Mouse (Mus musculus) layer of hippocampus, postnatal 10 days (tissue): ENCODE data around the gene Ppcdc. TPM values are rescaled to one million over a fixed set of nuclear protein-coding genes. Genes with fewer than 3 reads are reported as not detected.

Experiments
- DNase-seq, 2 experiments: peaks; one replicate each; pipeline ENCODE4 v3.0.0; 2021; ENCODE audit warnings: low spot score in 2 of 2
- total RNA-seq, 2 experiments: library from RNA; stranded (reverse); gene quantifications; 2 replicates each; pipeline ENCODE4 v1.2.3; 2021

The Ppcdc gene
- total RNA-seq, 2 experiments from 2014 or later = 14.2 to 15.5 TPM

- no peak for DNase-seq
Measured at GRCm38 (mm10) chr9:57360999-57361398, 78.9 kb downstream of the Ppcdc start.

GRCm38 (mm10) chr9:57354377-57355183 lies 85.3 kb downstream of the Ppcdc start:
- DNase-seq = no peak

GRCm38 (mm10) chr9:57351277-57351676 lies 88.6 kb downstream of the Ppcdc start:
- DNase-seq = no peak

GRCm38 (mm10) chr9:57345902-57346301 lies 94.0 kb downstream of the Ppcdc start:
- DNase-seq = no peak

- no peak for DNase-seq
Measured at GRCm38 (mm10) chr9:57343752-57344151, 96.2 kb downstream of the Ppcdc start.

- no peak for DNase-seq
Measured at GRCm38 (mm10) chr9:57342906-57343474, 96.9 kb downstream of the Ppcdc start.

GRCm38 (mm10) chr9:57342186-57342585 lies 97.7 kb downstream of the Ppcdc start:
- DNase-seq = no peak

- no peak for DNase-seq
Measured at GRCm38 (mm10) chr9:57340361-57340760, 99.6 kb downstream of the Ppcdc start.

GRCm38 (mm10) chr9:57339577-57340210 lies 100.2 kb downstream of the Ppcdc start:
- DNase-seq = no peak

GRCm38 (mm10) chr9:57338706-57339105 lies 101.2 kb downstream of the Ppcdc start:
- no peak for DNase-seq

Other genes starting within 250 kb of the Ppcdc start
- gene Trcg1, start 203.6 kb downstream of the Ppcdc start, total RNA-seq = not detected
- 10 to 100 TPM; 22.5 to 26.7 TPM for gene 1700017B05Rik, start 177.5 kb downstream of the Ppcdc start, total RNA-seq
- gene Scamp5, start 27.9 kb upstream of the Ppcdc start, total RNA-seq = 100 to 1,000 TPM; 345 to 387 TPM
- gene Rpp25, start 63.9 kb upstream of the Ppcdc start, total RNA-seq = 10 to 100 TPM; 11.5 to 11.7 TPM
- 100 to 1,000 TPM; 486 to 497 TPM for gene Cox5a, start 81.2 kb upstream of the Ppcdc start, total RNA-seq
- 10 to 100 TPM; 24.6 to 28.8 TPM for gene Fam219b, start 97.4 kb upstream of the Ppcdc start, total RNA-seq
- gene Mpi, start 112.6 kb upstream of the Ppcdc start, total RNA-seq = 10 to 100 TPM; 70.4 to 76.5 TPM
- 10 to 100 TPM; 28.9 to 33.3 TPM for gene Scamp2, start 120.8 kb upstream of the Ppcdc start, total RNA-seq
- 10 to 100 TPM; 26.3 to 27.0 TPM for gene Ulk3, start 149.3 kb upstream of the Ppcdc start, total RNA-seq
- 1 to 10 TPM; 1.9 to 2.6 TPM for gene Cplx3, start 166.2 kb upstream of the Ppcdc start, total RNA-seq
- gene Lman1l, start 180.7 kb upstream of the Ppcdc start, total RNA-seq = not detected
- 10 to 100 TPM; 56.6 to 59.0 TPM for gene Csk, start 213.5 kb upstream of the Ppcdc start, total RNA-seq
- gene Cyp1a2, start 243.6 kb upstream of the Ppcdc start, total RNA-seq = not detected
- gene Cyp1a1, start 247.8 kb upstream of the Ppcdc start, total RNA-seq = under 1 TPM; 0.48 to 0.60 TPM